Mouse (Mus musculus): ENCODE measurements around the gene Acadvl.
A peak's percentile ranks its signal among the peaks of the same experiment; 100 is the strongest.

The Acadvl gene

DNA sequence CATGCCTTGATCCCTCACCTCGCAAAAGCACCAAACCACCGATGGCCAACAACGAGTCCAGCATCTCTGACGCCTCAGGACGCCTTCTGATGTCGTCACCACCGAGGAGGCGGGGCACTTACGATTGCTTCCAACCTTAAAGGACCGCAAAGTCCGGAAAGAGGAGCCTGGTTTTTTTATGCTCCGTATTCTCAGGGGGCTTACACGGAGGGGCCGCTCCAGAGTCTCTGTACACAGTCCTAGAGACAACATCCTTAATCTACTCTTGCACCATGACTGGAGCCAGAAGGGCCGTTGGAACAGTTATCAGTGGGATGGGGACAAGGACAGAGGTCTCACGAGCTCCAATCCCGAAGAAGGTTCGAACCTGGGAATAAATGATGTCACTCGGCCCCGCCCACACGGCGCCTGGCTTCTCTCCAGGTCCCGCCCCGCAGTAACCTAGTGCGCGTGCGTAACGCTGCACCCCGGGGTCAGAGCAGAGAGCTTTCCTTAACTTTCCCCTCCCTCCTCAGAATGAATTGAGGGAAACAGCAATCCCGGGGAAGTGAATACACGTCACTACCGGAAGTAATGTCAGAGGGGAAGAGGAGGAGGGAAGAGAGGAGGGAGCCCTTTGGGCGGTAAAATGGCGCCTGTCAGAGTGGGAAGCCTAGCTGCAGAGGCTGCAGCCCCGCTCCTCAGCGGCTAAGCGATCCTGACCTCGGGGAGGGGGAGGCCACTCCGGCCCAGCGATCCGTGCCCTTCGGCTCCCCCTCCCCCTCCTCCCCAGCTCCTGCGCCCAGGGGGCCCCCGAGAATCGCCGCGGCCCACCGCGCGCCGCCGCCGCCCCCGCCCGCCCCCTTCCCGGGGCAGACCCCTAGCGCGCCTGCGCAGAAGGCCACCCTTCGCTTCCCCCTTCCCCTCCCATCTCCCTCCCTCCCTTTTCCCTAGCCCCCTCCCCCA lies 34.7 kb downstream of the Acadvl start:
- peak; percentile 95 for DNase-seq (ENCODE audit: low spot score)

DNA sequence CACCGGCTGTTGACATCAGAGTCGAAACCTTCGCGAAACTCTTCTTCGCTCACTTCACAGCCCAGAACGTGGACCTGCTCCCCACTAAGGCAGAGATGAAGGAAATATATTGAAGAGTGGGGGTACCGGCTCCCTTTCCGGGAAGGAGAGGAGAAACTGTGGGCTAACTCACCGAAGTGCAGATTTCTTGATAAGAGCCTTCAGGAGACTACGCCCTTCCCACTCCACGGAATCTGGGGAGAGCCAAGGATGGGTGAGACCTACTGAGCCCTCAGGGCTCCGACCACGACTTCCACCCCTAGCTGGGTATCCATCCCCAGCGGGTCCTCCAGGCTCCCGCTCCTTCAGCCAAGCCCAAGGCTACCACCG lies 35.4 kb downstream of the Acadvl start:
- no peak for DNase-seq (ENCODE audit: low spot score)

DNA sequence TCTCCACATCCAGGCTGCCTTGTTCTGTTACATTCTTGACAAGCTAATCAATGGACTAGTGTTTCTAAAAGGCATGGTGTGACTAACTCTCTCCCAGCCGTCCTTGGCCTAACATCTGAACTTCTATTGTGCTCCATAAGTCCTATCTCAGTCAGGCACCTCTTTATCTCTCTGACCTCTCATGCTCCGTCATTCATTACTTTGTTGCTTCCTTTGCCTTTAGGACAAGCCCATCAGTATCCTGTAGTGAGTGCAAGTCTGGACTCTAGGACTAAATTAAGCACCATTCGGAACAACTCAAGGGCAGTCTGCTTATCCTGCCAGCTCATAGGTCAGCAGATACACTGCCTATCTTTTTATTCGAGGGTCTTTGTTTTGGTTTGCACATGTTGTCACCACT lies 38.9 kb downstream of the Acadvl start:
- no peak for DNase-seq (ENCODE audit: low spot score)

DNA sequence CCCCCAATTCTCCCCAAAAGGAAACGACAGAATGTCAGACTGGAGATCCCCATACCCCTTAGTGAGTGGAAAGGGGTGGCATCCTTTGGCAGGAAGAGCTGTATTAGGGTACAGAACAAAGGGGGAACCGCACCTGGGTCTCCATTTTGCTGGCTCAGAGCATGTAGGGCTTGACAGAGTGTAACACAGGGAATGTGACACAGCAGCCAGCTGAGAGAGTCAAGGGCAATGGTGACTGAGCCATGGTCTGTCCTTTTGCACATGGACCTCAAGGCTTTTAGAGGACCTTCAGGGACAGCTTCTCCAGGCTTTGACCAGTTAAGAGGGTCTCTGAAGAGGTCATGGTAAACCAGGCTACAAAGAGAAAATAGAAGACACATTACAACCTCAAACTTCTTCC lies 40.3 kb downstream of the Acadvl start:
- DNase-seq (ENCODE audit: low spot score) = no peak

DNA sequence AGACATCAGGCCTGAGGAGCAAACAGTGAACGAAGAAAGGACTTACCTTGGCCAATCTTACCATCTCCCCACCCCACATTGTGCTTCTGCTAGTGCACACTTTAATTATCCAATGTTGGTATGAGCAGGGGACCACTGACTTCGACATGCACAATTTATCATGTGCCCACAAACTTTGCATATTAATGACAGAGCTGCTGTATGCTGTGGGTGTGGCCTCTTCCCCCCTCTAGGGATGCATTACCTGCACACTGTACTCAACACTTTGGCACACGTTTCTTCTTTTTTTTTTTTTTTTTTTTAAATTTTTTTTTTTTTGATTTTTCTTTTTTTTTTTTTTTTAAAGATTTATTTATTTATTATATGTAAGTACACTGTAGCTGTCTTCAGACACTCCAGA lies 44.4 kb downstream of the Acadvl start:
- DNase-seq (ENCODE audit: low spot score) = no peak

DNA sequence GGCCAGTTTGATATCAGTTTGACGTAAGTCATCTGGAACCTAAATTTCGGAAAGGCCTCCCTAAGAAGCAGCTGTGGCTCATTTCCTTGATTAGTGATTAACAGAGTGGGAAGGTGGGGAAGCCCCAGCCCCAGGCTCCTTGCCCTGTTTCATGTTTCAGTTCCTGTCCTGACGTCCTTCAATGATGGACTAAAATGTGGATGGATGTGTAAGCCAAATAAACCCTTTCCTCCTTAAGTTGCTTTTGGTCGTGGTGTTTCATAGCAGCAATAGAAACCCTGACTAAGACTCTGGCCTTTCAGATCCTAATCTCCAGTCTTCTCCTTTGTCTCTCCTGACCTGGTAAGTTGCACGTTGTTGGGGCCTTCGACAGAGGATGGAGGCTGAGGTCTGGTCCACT lies 45.0 kb downstream of the Acadvl start:
- no peak for DNase-seq (ENCODE audit: low spot score)

DNA sequence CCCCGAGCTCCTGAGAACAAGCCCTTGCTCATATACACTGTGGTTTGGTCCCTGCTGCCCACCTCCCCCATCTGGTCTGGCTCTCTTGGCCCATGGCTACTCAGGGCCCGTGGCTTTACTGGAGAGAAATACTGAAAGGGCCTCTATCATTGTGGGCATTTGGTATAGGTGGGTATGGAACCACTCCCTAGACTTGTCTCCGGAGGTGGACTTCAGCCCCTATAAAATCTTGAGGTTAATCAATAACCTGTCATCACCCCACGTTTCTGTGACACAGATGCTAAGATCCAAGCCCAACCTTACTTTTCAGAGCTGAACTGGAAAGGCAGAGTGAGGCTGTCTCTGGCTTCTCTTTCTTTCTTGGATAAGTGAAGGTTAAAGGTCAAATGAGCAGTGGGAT lies 46.4 kb downstream of the Acadvl start:
- DNase-seq (ENCODE audit: low spot score) = no peak

DNA sequence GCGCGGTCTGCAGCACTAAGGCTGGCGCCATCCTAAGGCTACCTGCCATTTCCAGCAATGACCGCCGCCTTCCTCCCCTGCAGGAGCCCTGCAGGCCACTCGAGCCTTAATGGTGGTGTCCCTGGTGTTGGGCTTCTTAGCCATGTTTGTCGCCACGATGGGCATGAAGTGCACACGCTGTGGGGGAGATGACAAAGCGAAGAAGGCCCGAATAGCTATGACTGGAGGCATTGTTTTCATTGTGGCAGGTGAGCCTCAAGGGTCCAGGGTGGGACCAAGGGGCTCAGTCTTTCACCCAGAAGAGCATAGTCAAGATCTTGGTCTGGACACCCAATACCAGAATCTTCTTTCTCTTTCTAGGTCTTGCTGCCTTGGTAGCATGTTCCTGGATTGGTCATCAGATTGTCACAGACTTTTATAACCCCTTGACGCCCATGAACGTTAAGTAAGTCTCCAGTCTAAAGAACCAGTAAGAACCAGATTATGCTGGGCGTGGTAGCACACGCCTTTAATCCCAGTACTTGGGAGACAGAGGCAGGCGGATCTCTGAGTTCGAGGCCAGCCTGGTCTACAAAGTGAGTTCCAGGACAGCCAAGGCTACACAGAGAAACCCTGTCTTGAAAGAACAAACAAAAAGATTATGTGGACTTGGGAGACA lies 48.2 kb downstream of the Acadvl start:
- no peak for DNase-seq (ENCODE audit: low spot score)

DNA sequence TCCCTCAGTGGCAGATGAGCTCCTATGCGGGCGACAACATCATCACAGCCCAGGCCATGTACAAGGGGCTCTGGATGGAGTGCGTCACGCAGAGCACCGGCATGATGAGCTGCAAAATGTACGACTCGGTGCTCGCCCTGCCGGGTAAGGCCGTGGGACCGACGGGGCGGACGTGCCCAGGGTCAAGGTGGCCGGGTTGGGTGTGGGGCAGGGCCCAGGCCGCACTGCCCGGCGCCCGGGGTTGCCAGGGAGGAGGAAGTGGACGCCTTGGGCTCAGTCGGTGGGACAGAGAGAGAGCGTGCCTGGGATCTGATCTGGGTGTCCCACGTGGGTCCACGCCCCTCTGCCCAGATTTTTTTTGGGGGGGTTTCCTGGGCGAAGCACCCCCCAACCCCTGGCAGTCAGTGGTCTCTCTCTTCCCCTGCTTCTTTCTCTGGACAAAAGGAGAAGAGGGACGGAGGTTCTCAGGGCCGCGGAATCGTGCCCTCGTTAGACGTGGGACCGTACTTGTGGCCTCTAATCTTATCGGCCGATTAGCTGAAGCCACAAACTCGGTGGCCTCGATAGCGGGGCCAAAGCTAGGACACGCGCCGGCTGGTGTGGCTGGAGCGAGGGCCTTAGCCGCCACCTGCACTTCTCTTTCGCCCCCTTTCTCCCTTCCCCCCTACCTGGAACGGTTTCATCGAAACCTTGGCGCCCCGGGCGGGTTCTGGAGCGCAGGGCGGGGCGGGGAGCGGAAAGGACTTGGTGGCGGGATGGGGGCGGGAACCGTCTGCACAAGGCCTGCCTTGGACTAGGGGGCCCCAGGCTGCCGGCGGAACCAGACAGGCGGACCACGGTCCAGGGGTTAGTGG lies 49.0 kb downstream of the Acadvl start:
- DNase-seq (ENCODE audit: low spot score) = no peak

DNA sequence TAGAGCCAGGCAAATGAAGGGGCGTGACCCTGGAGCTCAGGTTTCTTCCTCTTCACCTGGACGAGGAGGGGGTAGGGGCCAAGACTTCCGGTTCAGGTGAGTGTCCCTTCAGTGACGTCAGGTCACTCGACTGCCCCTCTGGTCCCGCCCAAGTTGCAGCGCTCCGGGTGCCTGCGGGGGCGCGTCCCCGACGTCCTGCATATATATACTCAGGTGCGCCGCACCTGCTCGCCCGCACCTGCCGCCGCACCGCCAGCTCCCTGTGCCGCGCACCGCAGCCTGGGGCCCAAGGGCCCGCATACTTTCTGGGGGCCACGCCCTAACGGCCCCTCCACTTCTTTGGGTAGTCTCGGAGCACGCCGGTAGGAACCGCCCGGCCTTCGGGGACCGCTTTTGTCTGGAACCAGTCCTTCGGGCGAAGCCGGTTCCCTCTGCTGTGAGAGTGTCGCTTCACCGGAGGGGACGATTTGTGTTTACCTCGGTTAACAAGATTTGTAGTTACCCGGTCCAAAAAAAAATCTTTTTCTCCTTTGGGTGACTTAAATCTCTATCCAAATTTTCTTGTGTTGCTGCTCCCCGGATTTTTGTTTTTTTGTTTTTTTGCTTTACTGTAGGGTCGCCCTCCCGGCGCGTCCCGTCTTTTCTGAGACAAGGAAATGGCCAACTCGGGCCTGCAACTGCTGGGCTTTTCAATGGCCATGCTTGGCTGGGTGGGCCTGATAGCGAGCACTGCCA lies 49.8 kb downstream of the Acadvl start:
- DNase-seq (ENCODE audit: low spot score) = no peak

DNA sequence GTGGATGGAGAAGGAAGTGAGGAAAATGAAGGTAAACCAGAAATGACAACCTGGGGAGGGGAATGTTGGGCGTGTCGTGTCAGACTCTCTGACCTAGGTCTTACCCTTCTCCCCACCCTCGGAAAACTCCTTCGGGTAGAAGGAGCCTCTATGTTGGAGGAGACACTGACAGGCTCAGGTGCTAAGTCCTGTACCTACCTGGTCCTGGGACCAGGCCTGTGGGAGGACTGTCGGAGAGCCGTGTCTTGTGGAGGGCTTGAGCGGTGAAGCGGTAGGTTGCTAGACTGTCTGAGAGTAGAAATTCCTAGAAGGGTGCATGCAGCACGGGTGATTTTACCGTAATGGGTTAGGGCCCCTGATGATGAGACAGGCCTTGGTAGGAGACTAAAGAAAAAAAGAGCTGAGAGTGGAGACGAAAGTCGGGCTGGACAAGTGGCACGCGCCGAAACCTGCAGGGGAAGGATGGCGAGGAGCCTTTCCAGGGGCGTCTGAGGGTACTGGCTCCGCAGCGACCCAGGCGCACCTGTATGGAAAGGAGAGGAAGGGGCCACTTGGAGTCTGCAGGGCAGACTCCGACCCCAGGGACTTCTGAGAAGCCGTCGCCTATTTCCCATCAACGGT lies 50.5 kb downstream of the Acadvl start, which contains the start of gene Cldn7:
Gene Cldn7, plus strand, starts transcription at position 130 of the 621 bp plus-strand sequence.
- no peak for DNase-seq (ENCODE audit: low spot score)

DNA sequence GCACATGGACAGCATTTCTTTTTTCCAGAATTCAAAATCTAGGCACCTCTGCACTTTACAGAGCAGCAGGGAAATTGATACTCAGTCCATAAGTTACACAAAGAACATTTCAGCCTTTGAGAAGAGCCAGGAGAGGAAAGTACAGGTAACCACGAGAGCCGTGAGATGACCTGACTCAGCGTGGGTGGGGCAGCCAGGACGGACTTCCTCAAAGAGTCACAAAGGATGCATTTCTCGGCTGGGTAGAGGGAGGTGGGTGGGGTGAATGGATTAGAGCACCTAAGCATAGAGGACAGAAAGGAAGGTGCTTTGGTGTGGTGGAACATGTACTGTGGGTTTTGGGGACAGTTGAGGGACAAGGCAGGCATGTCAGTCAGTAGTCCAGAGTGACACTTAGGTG lies 53.4 kb downstream of the Acadvl start:
- DNase-seq (ENCODE audit: low spot score) = no peak

DNA sequence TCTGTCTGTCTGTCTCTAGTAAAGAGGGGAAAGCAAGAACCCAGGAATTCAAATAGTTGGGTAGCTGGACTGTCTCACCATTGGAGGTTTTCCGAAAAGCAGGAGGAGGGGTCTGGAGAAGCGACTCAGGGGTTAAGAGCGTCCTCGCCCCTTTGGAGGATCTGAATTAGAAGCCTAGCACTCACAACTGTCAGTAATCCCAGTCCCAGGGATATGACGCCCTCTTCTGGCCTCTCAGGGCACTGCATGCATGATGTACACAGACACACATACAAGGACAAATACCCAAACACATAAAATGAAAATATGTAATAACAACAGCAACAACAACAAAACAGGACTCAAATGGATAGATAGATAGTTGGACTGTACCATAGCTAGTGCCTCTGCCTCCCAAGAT lies 54.6 kb downstream of the Acadvl start:
- no peak for DNase-seq (ENCODE audit: low spot score)
